Mouse (Mus musculus) neural tube, embryonic 14.5 days (tissue): ENCODE measurements around the gene Tpst2. TPM values are rescaled to one million over a fixed set of nuclear protein-coding genes. Genes with fewer than 3 reads are reported as not detected.
"Not testable (repeated sequence)": the region's sequence is repeated elsewhere in the genome, so short reads cannot be mapped to it uniquely, and the experiment has no call there.

Experiments used
- ATAC-seq: fragments of 200-750 bp; cut with Nextera tagmentation; 2 replicates; pipeline ENCODE4 v1.8.0; 2017; ENCODE audit warnings: low read depth, mild to moderate bottlenecking, moderate TSS enrichment, moderate library complexity
- H3K27ac ChIP-seq: fragments of 300-500 bp; sonication (generic); 2 replicates; pipeline ENCODE4 v1.5.1; 2014; ENCODE audit warnings: low read depth, mild to moderate bottlenecking, control low read depth, low read length, moderate library complexity, mixed read lengths
- H3K27me3 ChIP-seq: fragments of 300-500 bp; sonication (generic); 2 replicates; pipeline ENCODE4 v1.6.1; 2014; ENCODE audit warnings: low read length; ENCODE audit not compliant: control insufficient read depth, insufficient read depth
- H3K36me3 ChIP-seq: fragments of 300-500 bp; sonication (generic); 2 replicates; pipeline ENCODE4 v1.6.1; 2014; ENCODE audit warnings: low read length, mixed read lengths; ENCODE audit not compliant: control insufficient read depth, insufficient read depth
- H3K4me1 ChIP-seq: fragments of 300-500 bp; sonication (generic); 2 replicates; pipeline ENCODE4 v1.6.1; 2014; ENCODE audit warnings: low read length; ENCODE audit not compliant: control insufficient read depth, insufficient read depth
- H3K4me2 ChIP-seq: fragments of 300-500 bp; sonication (generic); 2 replicates; pipeline ENCODE4 v1.6.1; 2014; ENCODE audit warnings: mild to moderate bottlenecking, low read depth, low read length, control low read depth
- H3K4me3 ChIP-seq: fragments of 300-500 bp; sonication (generic); 2 replicates; pipeline ENCODE4 v1.5.1; 2014; ENCODE audit warnings: low read depth, low read length, control low read depth, mixed read lengths
- H3K9ac ChIP-seq: fragments of 300-500 bp; sonication (generic); replicated peaks from 2 replicates; pipeline ENCODE4 v1.6.1; 2014; ENCODE audit warnings: low read depth, mild to moderate bottlenecking, control low read depth, low read length, mixed read lengths
- H3K9me3 ChIP-seq: fragments of 300-500 bp; sonication (generic); 2 replicates; pipeline ENCODE4 v1.6.1; 2016; ENCODE audit warnings: low read length; ENCODE audit not compliant: control insufficient read depth
- WGBS: fragments of 180-500 bp; shearing (Covaris S2); extraction: QIAGEN DNeasy Blood & Tissue Kit; methylation state at CpG from one replicate; pipeline ENCODE4 v1.1.7; 2014; 5-methylcytosine and 5-hydroxymethylcytosine counted together
- polyA plus RNA-seq: library from polyadenylated mRNA; unstranded; fragments of >200 nt; fragmentation: Nextera tagmentation; extraction: Ambion mirVana; gene quantifications from 2 replicates; pipeline ENCODE4 v1.2.1, GENCODE M21; 2014

The Tpst2 gene
- polyA plus RNA-seq, 1 experiment from 2014 or later, result 27.1 TPM

GRCm38 (mm10) chr5:112313222-112313885 is 36.9 kb downstream of the Tpst2 start:
- H3K36me3 ChIP-seq, result peaks cover 9% of the 10 kb centered on the region
- no peak for ATAC-seq
- no peak overlapping the region for H3K4me3 ChIP-seq
- H3K9ac ChIP-seq, result no peak overlapping the region
- no peaks in the 10 kb centered on the region for H3K4me1 ChIP-seq
- no peaks in the 10 kb centered on the region for H3K9me3 ChIP-seq
- WGBS, result 63% methylated on average over 11 of the region's 11 CpGs
- H3K4me2 ChIP-seq, result no peak overlapping the region
- H3K27me3 ChIP-seq, result no peaks in the 10 kb centered on the region
- H3K27ac ChIP-seq, result no peak overlapping the region

- Histone ChIP-seq H3K4me3 (no peak overlapping the region), H3K9ac (no peak overlapping the region), H3K36me3 (peaks cover 5% of the 10 kb centered on the region), H3K27me3 (no peaks in the 10 kb centered on the region), H3K27ac (no peak overlapping the region), H3K4me1 (no peaks in the 10 kb centered on the region), H3K4me2 (no peak overlapping the region), H3K9me3 (no peaks in the 10 kb centered on the region)
- no peak for ATAC-seq
- WGBS, result 83% methylated on average over 5 of the region's 5 CpGs
Observed at GRCm38 (mm10) chr5:112316468-112316867, 40.0 kb downstream of the Tpst2 start.

GRCm38 (mm10) chr5:112317328-112317727 is 40.8 kb downstream of the Tpst2 start:
- WGBS, result 71% methylated on average over 5 of the region's 5 CpGs

DNA sequence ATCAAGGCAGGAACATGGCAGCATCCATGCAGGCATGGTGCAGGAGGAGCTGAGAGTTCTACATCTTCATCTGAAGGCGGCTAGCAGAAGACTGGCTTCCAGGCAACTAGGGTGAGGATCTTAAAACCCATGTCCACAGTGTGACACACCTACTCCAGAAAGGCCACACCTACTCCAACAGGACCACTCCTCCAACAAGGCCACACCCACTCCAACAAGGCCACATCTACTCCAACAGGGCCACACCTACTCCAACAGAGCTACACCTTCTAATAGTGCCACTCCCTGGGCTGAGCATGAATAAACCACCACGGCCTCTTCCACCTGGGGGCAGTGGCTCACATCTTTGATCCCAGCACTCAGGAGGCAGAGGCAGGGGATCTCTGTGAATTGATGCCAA is 42.9 kb downstream of the Tpst2 start:
- not testable (repeated sequence) for H3K9me3 ChIP-seq, H3K9ac ChIP-seq, H3K36me3 ChIP-seq, H3K4me1 ChIP-seq, H3K27ac ChIP-seq, H3K4me3 ChIP-seq, H3K27me3 ChIP-seq, ATAC-seq, H3K4me2 ChIP-seq
- WGBS, result 60% methylated on average over 2 of the region's 2 CpGs

More at GRCm38 (mm10) chr5:112317328-112317727, 40.8 kb downstream of the Tpst2 start:
- Histone ChIP-seq H3K36me3 (peaks cover 5% of the 10 kb centered on the region), H3K4me3 (no peak overlapping the region), H3K9me3 (no peaks in the 10 kb centered on the region), H3K27me3 (no peaks in the 10 kb centered on the region), H3K4me1 (no peaks in the 10 kb centered on the region), H3K4me2 (no peak overlapping the region), H3K27ac (no peak overlapping the region), H3K9ac (no peak overlapping the region)
- ATAC-seq, result no peak

DNA sequence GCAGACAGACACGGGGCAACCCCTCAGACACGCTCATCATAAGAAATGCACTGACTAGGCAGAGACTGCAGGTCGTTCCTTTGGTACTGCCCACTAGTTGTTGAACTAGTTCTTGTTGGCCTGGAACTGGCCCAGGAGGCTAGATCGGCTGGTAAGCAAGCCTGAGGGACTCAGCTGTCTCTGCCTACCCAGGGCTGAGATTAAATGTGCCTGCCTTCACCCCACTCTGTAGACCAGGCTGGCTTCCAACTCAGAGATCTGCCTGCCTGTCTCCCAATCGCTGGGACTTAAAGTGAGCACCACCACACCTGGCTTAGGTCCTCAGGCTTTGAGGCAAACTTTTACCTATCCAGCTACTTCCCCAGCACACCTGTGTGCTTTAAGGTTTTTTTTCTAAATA is 43.9 kb downstream of the Tpst2 start:
- H3K27me3 ChIP-seq, result no peaks in the 10 kb centered on the region
- H3K9ac ChIP-seq, result no peak overlapping the region
- H3K4me2 ChIP-seq, result no peak overlapping the region
- no peak for ATAC-seq
- H3K9me3 ChIP-seq, result no peaks in the 10 kb centered on the region
- no peak overlapping the region for H3K4me3 ChIP-seq
- H3K4me1 ChIP-seq, result peaks cover 5% of the 10 kb centered on the region; the same call in 1 of the 2 replicates
- no peak overlapping the region for H3K27ac ChIP-seq
- 83% methylated on average over 5 of the region's 5 CpGs for WGBS
- H3K36me3 ChIP-seq, result peaks cover 2% of the 10 kb centered on the region

DNA sequence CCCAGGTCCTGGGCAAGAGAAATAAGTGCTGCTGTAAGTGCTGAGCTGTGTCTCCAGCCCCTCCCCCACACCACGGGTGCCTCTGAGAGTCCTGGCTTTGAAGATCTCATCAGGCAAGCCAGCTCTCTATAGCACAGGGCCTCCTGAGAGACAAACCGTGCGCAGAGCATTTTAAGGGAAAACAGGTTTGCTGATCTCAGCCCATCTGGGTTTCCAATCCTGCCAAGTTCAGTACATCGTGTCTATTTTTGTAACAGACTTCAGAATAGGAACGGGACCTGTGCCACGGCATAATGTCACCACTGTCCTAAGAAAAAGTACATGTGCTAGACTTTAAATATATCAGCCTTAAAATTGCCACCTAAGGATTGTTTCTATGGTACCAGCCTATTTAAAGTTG is 44.4 kb downstream of the Tpst2 start:
- Histone ChIP-seq H3K36me3 (no peaks in the 10 kb centered on the region; the same call in 1 of the 2 replicates), H3K9ac (no peak overlapping the region), H3K27ac (no peak overlapping the region), H3K4me2 (no peak overlapping the region), H3K27me3 (no peaks in the 10 kb centered on the region), H3K4me1 (peaks cover 9% of the 10 kb centered on the region; the same call in 1 of the 2 replicates), H3K9me3 (no peaks in the 10 kb centered on the region), H3K4me3 (no peak overlapping the region)
- ATAC-seq, result no peak
- 77% methylated on average over 6 of the region's 6 CpGs for WGBS

DNA sequence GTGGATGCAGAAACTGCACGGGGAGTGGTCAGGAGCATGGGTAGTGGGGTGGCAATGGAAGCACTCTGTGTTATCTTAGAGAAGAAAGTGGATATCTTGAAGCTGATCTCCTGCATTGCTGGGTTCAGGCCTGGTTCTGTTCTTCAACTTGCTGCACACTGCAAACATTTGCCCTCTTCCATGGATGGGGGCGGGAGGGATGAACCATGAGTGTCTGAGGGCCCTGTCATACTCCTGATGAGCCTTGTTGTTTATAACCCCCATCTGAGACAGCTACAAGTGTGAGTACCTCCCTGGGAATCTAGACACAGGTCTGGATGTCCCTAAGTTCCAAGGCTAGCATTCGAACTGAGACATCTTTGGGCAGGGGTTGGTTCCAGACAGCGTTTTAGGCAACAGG is 44.9 kb downstream of the Tpst2 start:
- Histone ChIP-seq H3K9ac (no peak overlapping the region), H3K9me3 (no peaks in the 10 kb centered on the region), H3K4me2 (no peak overlapping the region), H3K27me3 (no peaks in the 10 kb centered on the region), H3K4me3 (no peak overlapping the region), H3K36me3 (no peaks in the 10 kb centered on the region; the same call in 1 of the 2 replicates), H3K27ac (no peak overlapping the region), H3K4me1 (peaks cover 9% of the 10 kb centered on the region; the same call in 1 of the 2 replicates)
- no peak for ATAC-seq
- WGBS, result 85% methylated on average over 4 of the region's 4 CpGs

DNA sequence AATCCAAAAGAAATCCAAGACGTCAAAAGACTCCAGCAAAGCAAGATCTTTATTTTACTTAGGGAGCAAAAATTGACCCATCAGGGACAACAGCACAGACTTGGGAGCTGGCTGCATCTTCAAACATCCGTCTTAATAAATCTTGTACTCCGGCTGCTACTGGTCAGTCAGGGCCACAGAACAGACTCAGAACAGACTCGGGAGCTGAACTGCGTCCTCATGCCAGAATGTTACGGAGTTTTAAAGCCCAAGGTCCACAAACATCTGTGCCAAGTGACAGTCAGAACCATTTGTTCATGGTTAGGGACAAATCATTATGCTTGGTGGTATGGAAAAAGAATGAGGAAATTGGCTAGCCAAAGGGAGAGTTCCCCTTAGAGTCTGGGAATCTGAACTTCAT is 46.8 kb downstream of the Tpst2 start:
- no peak overlapping the region for H3K9ac ChIP-seq
- H3K27ac ChIP-seq, result no peak overlapping the region
- no peaks in the 10 kb centered on the region for H3K36me3 ChIP-seq
- no peaks in the 10 kb centered on the region for H3K27me3 ChIP-seq
- H3K9me3 ChIP-seq, result no peaks in the 10 kb centered on the region
- no peak for ATAC-seq
- H3K4me1 ChIP-seq, result peaks cover 16% of the 10 kb centered on the region
- no peak overlapping the region for H3K4me3 ChIP-seq
- WGBS, result 88% methylated on average over 6 of the region's 6 CpGs
- H3K4me2 ChIP-seq, result no peak overlapping the region

DNA sequence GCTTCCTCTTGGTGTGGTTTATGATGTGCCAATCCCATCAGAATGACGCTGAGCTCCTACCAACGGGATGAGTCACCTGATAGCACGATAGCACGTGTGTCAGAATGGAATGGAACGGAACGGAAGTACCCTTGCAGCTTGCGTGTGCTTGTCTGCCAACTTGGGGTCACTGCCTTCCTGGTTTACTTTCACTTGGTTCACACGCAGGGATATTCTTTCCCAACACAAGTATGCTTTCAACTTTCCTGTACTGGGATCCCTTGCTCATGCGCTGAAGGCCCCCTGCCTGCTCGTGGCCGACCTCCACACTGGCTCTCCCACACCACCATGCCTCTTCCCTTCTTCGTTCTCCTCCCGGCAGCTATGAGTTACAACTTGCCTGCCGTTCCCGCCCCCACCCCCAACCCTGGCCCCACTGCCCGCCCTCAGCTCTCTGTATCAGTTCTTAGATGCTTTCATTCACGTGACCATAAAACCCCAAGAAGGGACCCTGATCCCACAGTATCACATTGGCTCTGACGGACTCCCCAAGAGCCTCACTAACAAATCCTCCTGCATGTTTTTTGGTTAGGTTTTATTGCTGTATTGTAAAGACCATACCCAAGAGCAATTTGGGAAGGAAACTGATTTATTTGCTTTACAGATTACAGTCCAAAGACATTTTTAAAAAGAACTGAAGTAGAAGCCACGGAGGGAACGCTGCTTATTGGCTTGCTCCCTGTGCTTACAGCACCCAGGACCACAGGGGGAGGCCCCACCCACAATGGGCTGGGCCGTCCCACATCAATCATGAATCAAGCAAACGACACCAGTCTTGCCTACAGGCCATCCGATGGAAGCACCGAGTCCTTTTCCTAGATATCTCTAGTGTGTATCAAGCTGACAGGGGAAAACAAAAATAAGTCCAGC is 48.4 kb downstream of the Tpst2 start:
- Histone ChIP-seq H3K27ac (no peak overlapping the region), H3K36me3 (peaks cover 7% of the 10 kb centered on the region; the same call in 1 of the 2 replicates), H3K9me3 (no peaks in the 10 kb centered on the region), H3K4me1 (peaks cover 16% of the 10 kb centered on the region), H3K4me3 (no peak overlapping the region), H3K27me3 (no peaks in the 10 kb centered on the region), H3K4me2 (peak overlapping the region; percentile 76; the same call in 1 of the 2 replicates), H3K9ac (no peak overlapping the region)
- peak; percentile 59; the same call in 1 of the 2 replicates for ATAC-seq
- 24% methylated on average over 24 of the region's 24 CpGs for WGBS
